Mouse (Mus musculus) adipocyte (in vitro differentiated cells): Measurements from ENCODE around the gene Wfdc1.

Source experiments
- DNase-seq: peaks from one replicate; pipeline ENCODE4 v3.0.0-alpha.2; 2016; ENCODE audit warnings: low spot score

Gene Wfdc1

GRCm38 (mm10) chr8:119639798-119640197 lies 26.4 kb upstream of the Wfdc1 start:
- no peak for DNase-seq

DNA sequence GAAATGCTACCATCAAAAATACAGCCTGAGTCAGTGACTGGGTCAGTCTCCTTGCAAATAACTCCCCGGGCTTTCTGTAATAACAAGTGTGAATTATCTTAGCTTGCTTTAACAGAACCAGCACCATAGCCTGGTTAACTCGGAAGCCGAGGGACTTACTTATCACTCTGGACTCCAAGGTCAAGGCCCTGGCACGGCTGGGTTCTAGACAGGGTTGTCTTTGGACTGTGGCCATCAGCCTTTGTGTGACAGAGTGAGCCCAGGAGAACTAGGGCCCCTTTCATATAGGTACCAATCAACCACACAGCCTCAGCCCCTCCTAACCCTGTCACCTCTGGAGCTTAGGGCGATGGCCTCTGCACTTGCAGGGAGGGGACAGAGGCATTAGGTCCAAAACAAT lies 25.1 kb upstream of the Wfdc1 start:
- no peak for DNase-seq

DNA sequence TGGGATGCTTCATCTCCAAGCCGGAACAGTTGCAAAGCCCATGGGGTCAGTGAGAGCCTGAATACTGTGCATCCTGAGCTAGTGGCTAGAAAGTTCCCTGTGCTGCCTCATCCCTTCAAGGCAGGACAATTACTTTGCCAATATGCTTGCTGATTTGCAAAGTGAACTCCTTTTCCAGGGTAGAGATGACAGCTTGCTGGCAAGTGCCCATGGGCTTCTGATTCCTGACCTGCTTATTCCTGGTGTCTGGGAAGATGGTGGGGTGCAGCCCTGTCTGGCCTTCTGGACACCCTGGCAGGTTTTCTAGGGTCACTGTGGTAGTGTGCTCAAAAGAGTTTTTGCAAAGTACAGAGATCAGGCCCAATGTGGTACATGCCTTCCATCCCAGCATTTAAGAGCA lies 23.2 kb upstream of the Wfdc1 start:
- DNase-seq: no peak

DNA sequence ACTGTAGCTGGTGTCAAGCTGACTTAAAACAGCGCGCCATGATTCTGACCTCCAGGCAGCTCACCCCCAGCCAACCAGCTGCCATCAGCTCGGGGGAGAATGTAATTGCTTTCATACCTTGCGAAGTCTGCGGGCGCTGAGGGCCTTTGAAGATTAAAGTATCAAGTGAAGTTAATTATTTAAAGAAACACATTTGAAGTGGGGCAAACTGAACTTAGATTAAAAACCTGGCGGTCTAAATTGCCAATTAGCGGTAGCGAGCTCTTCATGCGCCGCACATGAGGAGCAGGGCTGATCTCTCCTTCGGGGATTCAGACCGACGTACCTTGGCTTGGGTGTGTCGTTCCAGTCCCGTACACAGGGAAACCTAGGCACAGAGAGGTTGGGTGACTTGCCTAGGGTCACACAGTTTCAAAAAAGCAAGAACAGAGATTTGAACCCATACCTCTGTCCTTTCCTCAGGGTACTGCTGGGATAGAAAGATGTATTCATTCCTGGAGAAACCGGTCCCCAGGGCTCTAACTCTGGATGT lies 21.7 kb upstream of the Wfdc1 start:
- DNase-seq: no peak

GRCm38 (mm10) chr8:119644981-119645597 lies 21.1 kb upstream of the Wfdc1 start:
- DNase-seq: no peak

DNA sequence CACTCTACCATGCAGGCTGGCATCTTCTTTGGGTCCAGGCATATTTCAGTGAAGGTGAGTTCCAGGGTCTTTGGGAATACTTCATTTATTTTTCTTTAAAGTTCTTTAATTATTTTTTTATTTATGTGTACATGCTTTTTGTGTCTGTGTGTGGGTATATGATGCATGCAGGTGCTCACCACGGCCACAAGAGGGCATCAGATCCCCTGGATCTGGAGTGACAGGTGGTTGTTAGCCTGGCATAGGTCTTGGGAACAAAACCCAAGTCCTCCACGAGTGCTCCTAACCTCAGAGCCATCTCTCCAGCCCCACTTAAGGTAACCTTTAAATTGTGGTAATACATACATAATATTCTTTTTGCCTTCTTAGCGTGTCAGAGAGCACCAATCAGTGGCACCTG lies 20.0 kb upstream of the Wfdc1 start:
- no peak for DNase-seq

- DNase-seq: no peak
These were observed 19.3 kb upstream of the Wfdc1 start for GRCm38 (mm10) chr8:119646846-119647245.

DNA sequence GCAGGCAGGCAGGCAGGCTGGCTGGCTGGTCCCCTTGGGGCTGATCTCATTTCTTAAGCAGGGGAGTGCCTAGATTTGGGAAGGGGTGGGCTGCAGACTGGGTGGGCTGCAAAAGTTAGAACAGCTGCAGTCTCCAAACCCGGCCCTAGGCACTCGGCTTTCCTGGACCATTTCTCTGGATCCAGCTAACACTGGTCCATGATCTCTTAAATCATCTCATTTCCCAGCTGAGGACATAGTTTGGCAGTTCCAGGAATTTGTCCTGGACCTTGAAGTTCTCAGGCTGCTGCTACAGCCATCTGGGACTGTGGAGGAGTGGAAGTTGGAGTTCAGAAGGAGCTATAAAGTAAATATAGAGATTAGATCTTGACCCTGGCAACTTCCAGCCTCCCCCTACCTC lies 14.8 kb upstream of the Wfdc1 start:
- DNase-seq: no peak

DNA sequence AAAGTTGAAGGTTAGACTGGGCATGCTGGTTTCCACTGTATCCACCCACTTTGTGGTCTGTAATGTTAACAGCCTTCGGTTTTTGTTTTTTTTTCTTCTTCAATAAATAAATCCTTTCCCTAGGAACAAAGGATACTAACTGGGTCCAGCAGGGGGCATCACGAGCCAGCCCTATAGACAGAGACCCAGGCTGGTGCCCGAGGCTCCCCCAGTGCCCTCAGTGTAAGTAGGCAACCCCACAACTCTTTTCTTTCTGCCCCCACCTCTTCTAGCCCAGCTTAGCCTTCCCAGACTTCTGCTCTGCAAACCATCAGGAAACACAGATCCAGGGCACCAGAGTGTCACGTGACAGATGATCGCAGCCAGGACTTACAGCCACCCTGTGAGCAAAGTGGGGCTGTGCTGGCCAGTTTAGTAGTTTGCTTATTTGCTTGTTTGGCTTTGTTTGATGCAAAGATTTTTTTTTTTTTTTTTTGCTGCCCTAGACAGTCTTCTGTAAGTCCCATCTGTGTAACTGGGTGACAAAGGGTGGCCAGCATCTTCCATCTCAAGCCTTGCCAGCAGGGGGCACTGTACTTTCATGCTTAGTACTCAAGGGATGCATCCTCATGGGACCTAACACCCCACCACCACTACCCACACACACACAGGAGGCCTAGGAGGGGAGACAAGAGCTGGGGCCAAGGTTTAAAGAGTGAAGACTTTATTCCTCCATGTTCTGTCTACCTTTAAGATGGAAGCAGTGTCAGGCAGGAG lies 9.3 kb upstream of the Wfdc1 start:
- DNase-seq: peak; percentile 4

DNA sequence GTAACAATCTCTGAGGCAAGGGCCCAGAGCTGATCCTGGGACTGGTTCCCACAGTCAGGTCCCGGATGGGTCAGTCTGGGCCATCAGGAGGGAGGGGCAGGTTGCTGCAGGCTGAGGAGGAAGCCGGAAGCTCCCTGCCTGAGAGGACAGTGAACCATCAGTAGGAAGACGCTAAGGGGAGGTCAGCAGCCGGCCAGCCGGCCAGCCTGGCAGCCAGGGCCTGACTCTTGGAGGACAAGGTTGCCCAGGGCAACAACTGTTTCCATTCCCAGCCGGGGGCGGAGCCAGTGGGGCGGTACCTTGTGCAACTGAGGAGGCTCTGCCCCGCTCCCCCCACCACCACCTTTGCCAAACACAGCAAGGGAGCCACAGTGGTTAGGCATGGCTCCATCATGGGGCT lies 5.1 kb upstream of the Wfdc1 start:
- peak; percentile 4 for DNase-seq

DNA sequence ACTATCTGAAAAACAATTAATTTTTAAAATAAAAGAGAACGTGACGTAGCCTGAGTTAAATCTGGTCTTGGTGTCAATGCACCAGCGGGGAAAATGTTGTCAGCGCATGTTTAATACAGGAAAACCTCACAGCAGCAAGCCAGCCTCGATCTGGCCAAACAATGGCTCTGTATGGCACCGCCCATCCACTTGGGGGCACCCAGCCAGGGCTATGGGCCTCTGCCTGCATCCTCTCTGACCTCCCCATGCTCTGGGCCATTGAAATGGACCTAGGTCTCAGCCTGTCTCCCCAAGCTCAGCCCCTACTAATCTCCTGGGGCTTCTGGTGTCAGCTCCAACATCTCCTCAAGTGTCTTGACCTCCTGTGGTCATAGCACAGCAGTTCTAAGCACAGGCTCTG lies 4.3 kb upstream of the Wfdc1 start:
- DNase-seq: no peak

- no peak for DNase-seq
These were observed 2.7 kb upstream of the Wfdc1 start for GRCm38 (mm10) chr8:119663440-119663839.

GRCm38 (mm10) chr8:119665270-119665669 lies 895 bp upstream of the Wfdc1 start:
- DNase-seq: no peak

GRCm38 (mm10) chr8:119668447-119668846 lies 2.3 kb downstream of the Wfdc1 start:
- no peak for DNase-seq

- no peak for DNase-seq
These were observed 3.1 kb downstream of the Wfdc1 start for GRCm38 (mm10) chr8:119669284-119669683.

DNA sequence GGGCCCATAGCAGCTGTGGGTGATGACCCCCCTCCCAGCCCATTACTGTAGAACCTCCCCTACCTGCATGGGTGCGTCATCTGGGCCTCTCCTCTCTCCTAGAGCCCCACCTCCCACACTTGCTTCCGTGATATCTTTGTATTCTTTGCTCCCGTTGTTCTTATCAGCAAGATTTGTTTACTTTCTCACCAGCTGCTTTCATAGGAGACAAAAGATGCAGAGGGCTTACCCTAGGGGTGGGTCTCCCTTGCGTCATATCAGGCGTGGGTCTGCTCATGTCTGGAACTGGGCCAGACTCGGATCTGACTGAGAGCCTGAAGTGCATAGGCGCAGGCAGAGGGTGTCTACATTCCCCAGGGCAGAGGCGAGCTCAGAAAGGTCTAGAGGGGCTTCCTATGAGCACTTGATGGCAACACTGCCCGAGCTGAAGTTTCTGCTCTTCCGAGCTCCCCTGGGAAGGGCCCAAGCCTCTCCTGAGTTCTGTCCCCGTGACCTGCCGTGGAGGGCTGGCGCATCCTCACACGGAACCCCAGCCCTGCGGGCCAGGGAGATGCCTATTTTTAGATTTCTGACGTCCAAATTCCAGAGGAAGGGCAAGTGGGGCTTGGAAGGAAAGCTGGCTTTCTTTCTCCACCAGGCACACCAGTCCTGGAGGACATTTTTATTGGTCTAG lies 4.4 kb downstream of the Wfdc1 start:
- DNase-seq: no peak

GRCm38 (mm10) chr8:119673976-119674555 lies 7.9 kb downstream of the Wfdc1 start:
- DNase-seq: no peak

- DNase-seq: no peak
These were observed 9.3 kb downstream of the Wfdc1 start for GRCm38 (mm10) chr8:119675457-119675856.

DNA sequence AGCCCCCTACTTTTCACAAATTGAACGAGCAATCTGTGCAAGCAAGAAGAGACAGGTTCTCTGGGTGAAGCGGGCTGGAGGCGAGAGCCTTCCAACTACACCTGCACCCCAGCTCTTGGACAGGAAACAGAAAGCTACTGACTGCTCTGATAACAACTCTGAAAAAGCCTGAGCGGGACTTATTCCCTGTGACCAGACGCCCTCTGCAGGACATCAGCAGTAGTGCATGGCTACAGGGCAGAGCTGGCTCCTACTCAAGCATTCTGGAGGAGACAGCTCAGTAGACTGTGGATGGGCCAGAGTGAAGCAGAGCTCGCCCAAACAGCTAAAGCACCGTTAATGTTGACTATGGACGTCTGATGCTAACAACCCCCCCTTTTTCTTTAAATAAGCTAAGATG lies 10.2 kb downstream of the Wfdc1 start:
- DNase-seq: peak; percentile 76

DNA sequence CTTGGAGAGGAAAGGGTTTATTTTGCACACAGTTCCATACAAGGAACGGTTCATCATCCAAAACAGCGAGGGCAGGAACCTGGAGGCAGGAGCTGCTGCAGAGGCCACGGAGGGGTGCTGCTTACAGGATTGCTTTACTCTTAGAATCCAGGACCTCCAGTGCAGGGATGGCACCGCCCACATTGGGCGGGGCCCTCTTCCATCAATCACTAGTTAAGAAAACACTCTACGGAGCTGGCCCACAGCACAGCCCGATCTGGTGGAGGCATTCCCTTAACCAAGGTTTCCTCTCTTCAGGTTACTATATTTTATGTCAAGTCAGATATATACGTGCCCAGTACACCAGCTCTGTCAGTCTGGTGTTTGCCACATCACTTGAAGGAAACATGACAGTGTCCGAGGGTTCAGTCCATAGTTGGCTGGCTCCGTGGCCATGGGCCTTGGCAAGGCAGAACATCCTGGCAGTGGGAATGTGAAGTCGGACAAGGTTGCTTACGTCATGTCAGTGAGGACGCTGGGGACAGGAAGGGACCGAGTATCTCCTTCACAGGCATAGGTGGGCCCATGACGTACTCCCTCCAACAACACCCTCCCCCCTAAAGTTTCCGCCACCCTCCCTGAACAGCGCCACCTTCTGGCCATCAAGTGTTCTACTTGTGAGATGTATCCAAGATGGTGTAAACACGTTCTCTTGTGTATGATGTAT lies 12.1 kb downstream of the Wfdc1 start:
- no peak for DNase-seq

- DNase-seq: no peak
These were observed 13.0 kb downstream of the Wfdc1 start for GRCm38 (mm10) chr8:119679184-119679583.

DNA sequence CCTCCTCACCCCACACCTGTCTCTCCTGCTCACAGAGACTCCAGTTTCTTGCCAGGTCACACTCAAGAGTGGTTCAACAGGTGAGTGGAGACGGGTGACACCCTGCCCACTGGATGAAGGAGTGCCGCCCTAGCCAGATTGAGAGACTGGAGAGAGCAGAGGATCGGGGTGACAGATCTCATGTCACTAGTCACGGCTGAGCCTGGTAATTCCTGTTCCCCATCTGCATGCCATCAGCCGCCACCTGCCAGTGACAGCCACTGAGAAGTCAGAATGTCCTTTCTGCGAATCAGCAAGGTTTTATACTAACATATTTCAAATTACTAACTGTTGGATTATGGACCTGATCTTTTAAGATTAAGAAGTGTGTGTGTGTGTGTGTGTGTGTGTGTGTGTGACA lies 24.4 kb downstream of the Wfdc1 start:
- DNase-seq: no peak
